Mouse (Mus musculus): ENCODE results near the gene Gm43552. TPM values are rescaled to one million over a fixed set of nuclear protein-coding genes. Genes with fewer than 3 reads are reported as not detected.

The Gm43552 gene
- polyA plus RNA-seq, 2 experiments: not detected

GRCm38 (mm10) chr5:65407989-65408388 lies 84.6 kb downstream of the Gm43552 start:
- Histone ChIP-seq H3K4me1 (replicated peaks; ENCODE audit: control insufficient read depth in 2 of 2, insufficient read depth in 2 of 2, low read length in 1 of 2) (no peaks in the 10 kb centered on the region), H3K4me2 (ENCODE audit: low read depth) (no peak overlapping the region), H3K9ac (replicated peaks) (no peak overlapping the region), H3K27ac (no peak overlapping the region), H3K27me3 (ENCODE audit: control insufficient read depth, insufficient read depth, low read length) (no peaks in the 10 kb centered on the region), H3K36me3 (replicated peaks; ENCODE audit: control insufficient read depth, insufficient read depth, low read depth) (peaks cover 8% of the 10 kb centered on the region), H3K9me3 (ENCODE audit: control insufficient read depth, low read length) (no peaks in the 10 kb centered on the region), H3K4me3 (ENCODE audit: insufficient read depth in 1 of 2, low read depth in 2 of 2, low read length in 2 of 2) (no peak overlapping the region)
- ATAC-seq (ENCODE audit: insufficient read depth) (no peak), DNase-seq (ENCODE audit: low read depth in 3 of 3, low spot score in 3 of 3) (no peak)
- WGBS (ENCODE audit: insufficient replicate concordance): 87% methylated on average over 12 of the region's 12 CpGs
- TF ChIP-seq EP300 (IDR thresholded peaks at IDR 0.05; ENCODE audit: low read depth) (no peak), CTCF (IDR thresholded peaks at IDR 0.05; ENCODE audit: low read depth) (no peak)

GRCm38 (mm10) chr5:65401251-65401994 lies 91.2 kb downstream of the Gm43552 start:
- Histone ChIP-seq H3K4me3 (ENCODE audit: insufficient read depth in 1 of 2, low read depth in 2 of 2, low read length in 2 of 2) (no peak overlapping the region), H3K36me3 (replicated peaks; ENCODE audit: control insufficient read depth, insufficient read depth, low read depth) (peaks cover 24% of the 10 kb centered on the region), H3K4me2 (ENCODE audit: low read depth) (no peak overlapping the region), H3K27ac (no peak overlapping the region), H3K4me1 (replicated peaks; ENCODE audit: control insufficient read depth in 2 of 2, insufficient read depth in 2 of 2, low read length in 1 of 2) (no peaks in the 10 kb centered on the region), H3K9me3 (ENCODE audit: control insufficient read depth, low read length) (no peaks in the 10 kb centered on the region), H3K9ac (replicated peaks) (no peak overlapping the region), H3K27me3 (ENCODE audit: control insufficient read depth, insufficient read depth, low read length) (no peaks in the 10 kb centered on the region)
- TF ChIP-seq CTCF (IDR thresholded peaks at IDR 0.05; ENCODE audit: low read depth) (peak; percentile 96), EP300 (IDR thresholded peaks at IDR 0.05; ENCODE audit: low read depth) (peak; percentile 8; the same call in 1 of the 2 replicates)
- DNase-seq (ENCODE audit: low read depth in 3 of 3, low spot score in 3 of 3): peak; percentile 66 to 72 (median 67)
- 25% methylated on average over 2 of the region's 2 CpGs for WGBS (ENCODE audit: insufficient replicate concordance)
- peak; percentile 53; the same call in 1 of the 2 replicates for ATAC-seq (ENCODE audit: insufficient read depth)

GRCm38 (mm10) chr5:65394425-65394824 lies 98.2 kb downstream of the Gm43552 start:
- ATAC-seq (ENCODE audit: insufficient read depth) (no peak), DNase-seq (ENCODE audit: low read depth in 3 of 3, low spot score in 3 of 3) (no peak)
- H3K36me3 ChIP-seq (replicated peaks; ENCODE audit: control insufficient read depth, insufficient read depth, low read depth): peaks cover 23% of the 10 kb centered on the region
- TF ChIP-seq EP300 (IDR thresholded peaks at IDR 0.05; ENCODE audit: low read depth): no peak
- 0 out of 2 replicates have a peak, but pooled peaks have one; percentile 11 for TF ChIP-seq CTCF (IDR thresholded peaks at IDR 0.05; ENCODE audit: low read depth)
- 87% methylated on average over 7 of the region's 7 CpGs for WGBS (ENCODE audit: insufficient replicate concordance)
- no peak overlapping the region for H3K4me3 ChIP-seq (ENCODE audit: insufficient read depth in 1 of 2, low read depth in 2 of 2, low read length in 2 of 2)
- no peak overlapping the region for H3K9ac ChIP-seq (replicated peaks)
- H3K9me3 ChIP-seq (ENCODE audit: control insufficient read depth, low read length): no peaks in the 10 kb centered on the region
- no peak overlapping the region for H3K4me2 ChIP-seq (ENCODE audit: low read depth)
- no peak overlapping the region for H3K27ac ChIP-seq
- H3K27me3 ChIP-seq (ENCODE audit: control insufficient read depth, insufficient read depth, low read length): no peaks in the 10 kb centered on the region
- peaks cover 5 to 6% of the 10 kb centered on the region in 2 experiments; a peak in 3 of 4 replicates for H3K4me1 ChIP-seq (replicated peaks; ENCODE audit: control insufficient read depth in 2 of 2, insufficient read depth in 2 of 2, low read length in 1 of 2)

- H3K27ac ChIP-seq: peak overlapping the region; percentile 43
- no peaks in the 10 kb centered on the region for H3K9me3 ChIP-seq (ENCODE audit: control insufficient read depth, low read length)
- peaks cover 7 to 11% of the 10 kb centered on the region in 2 experiments; a peak in 3 of 4 replicates for H3K4me1 ChIP-seq (replicated peaks; ENCODE audit: control insufficient read depth in 2 of 2, insufficient read depth in 2 of 2, low read length in 1 of 2)
- TF ChIP-seq CTCF (IDR thresholded peaks at IDR 0.05; ENCODE audit: low read depth) (no peak), EP300 (IDR thresholded peaks at IDR 0.05; ENCODE audit: low read depth) (no peak)
- ATAC-seq (ENCODE audit: insufficient read depth) (peak; percentile 51; the same call in 1 of the 2 replicates), DNase-seq (ENCODE audit: low read depth in 3 of 3, low spot score in 3 of 3) (peak in 1 of 3 experiments; percentile 41)
- H3K4me2 ChIP-seq (ENCODE audit: low read depth): peak overlapping the region; percentile 83
- peaks cover 35% of the 10 kb centered on the region for H3K36me3 ChIP-seq (replicated peaks; ENCODE audit: control insufficient read depth, insufficient read depth, low read depth)
- WGBS (ENCODE audit: insufficient replicate concordance): 3% methylated on average over 12 of the region's 12 CpGs
- peak overlapping the region; percentile 73 to 77 for H3K4me3 ChIP-seq (ENCODE audit: insufficient read depth in 1 of 2, low read depth in 2 of 2, low read length in 2 of 2)
- peak overlapping the region; percentile 73 for H3K9ac ChIP-seq (replicated peaks)
- H3K27me3 ChIP-seq (ENCODE audit: control insufficient read depth, insufficient read depth, low read length): no peaks in the 10 kb centered on the region
Measured at GRCm38 (mm10) chr5:65391753-65392152, 100.9 kb downstream of the Gm43552 start.
